Mouse (Mus musculus) bone marrow, adult 2 months (tissue): ENCODE results near the gene Defa36.
"Not testable (repeated sequence)": the region's sequence is repeated elsewhere in the genome, so short reads cannot be mapped to it uniquely, and the experiment has no call there.

Source experiments
- CTCF ChIP-seq: fragments of 200-500 bp; IDR thresholded peaks from 2 replicates; pipeline ENCODE4 v1.5.1; 2011; ENCODE audit warnings: low read length, control low read depth; ENCODE audit not compliant: control insufficient read depth, insufficient read depth
- POLR2A ChIP-seq: fragments of 200-500 bp; IDR thresholded peaks from 2 replicates; pipeline ENCODE4 v1.6.1; 2011; ENCODE audit warnings: low read depth, mild to moderate bottlenecking, control low read depth, low read length, borderline replicate concordance; ENCODE audit not compliant: control insufficient read depth

GRCm38 (mm10) chr8:21378215-21378614 lies 49.0 kb upstream of the Defa36 start, which contains the start of gene Defa2:
- TF ChIP-seq POLR2A, CTCF: not testable (repeated sequence)
